Mouse (Mus musculus): ENCODE measurements around the gene Glrp1. TPM values are rescaled to one million over a fixed set of nuclear protein-coding genes. Genes with fewer than 3 reads are reported as not detected.
A peak's percentile ranks its signal among the peaks of the same experiment; 100 is the strongest.

Glrp1 gene
- polyA plus RNA-seq, 1 experiment, result 5.0 TPM

- no peak for TF ChIP-seq REST (IDR thresholded peaks at IDR 0.05; ENCODE audit: insufficient read depth, insufficient read length)
- no peak for TF ChIP-seq CEBPB (IDR thresholded peaks at IDR 0.05; ENCODE audit: insufficient read depth, poor library complexity, severe bottlenecking)
- TF ChIP-seq TCF12 (IDR thresholded peaks at IDR 0.05; ENCODE audit: insufficient read depth, poor library complexity, severe bottlenecking), result no peak
- TF ChIP-seq MYOG (IDR thresholded peaks at IDR 0.05; ENCODE audit: control insufficient read depth in 1 of 3, insufficient read depth in 1 of 3, insufficient read length in 2 of 3, low read depth in 2 of 3), result no peak
- TF ChIP-seq SRF (IDR thresholded peaks at IDR 0.05; ENCODE audit: control insufficient read depth, insufficient read length, low read depth), result no peak
- TF ChIP-seq MAX (IDR thresholded peaks at IDR 0.05; ENCODE audit: low read depth), result no peak
- TF ChIP-seq E2F4 (IDR thresholded peaks at IDR 0.05; ENCODE audit: insufficient read depth), result no peak
- no peak for TF ChIP-seq POLR2A (IDR thresholded peaks at IDR 0.05; ENCODE audit: insufficient read length, low read depth)
- TF ChIP-seq POLR2AphosphoS2 (IDR thresholded peaks at IDR 0.05; ENCODE audit: insufficient read length, low read depth), result no peak
- no peak for TF ChIP-seq TCF3 (IDR thresholded peaks at IDR 0.05; ENCODE audit: insufficient read length, low read depth)
- no peak for TF ChIP-seq MYOD1 (IDR thresholded peaks at IDR 0.05; ENCODE audit: control insufficient read depth in 1 of 3, insufficient read length in 2 of 3, low read depth in 2 of 3)
- TF ChIP-seq USF1 (IDR thresholded peaks at IDR 0.05; ENCODE audit: low read depth), result no peak
- Histone ChIP-seq H3ac (ENCODE audit: control insufficient read depth, insufficient read length) (no peak overlapping the region), H3K4me3 (no peak overlapping the region), H3K27me3 (ENCODE audit: control insufficient read depth, insufficient read depth, insufficient read length) (no peaks in the 10 kb centered on the region), H3K79me2 (ENCODE audit: control insufficient read depth, insufficient read depth) (no peaks in the 10 kb centered on the region), H3K4me2 (ENCODE audit: low read depth) (no peak overlapping the region), H3K36me3 (ENCODE audit: control insufficient read depth, insufficient read depth) (no peaks in the 10 kb centered on the region)
Observed at GRCm38 (mm10) chr1:88521170-88521747, 11.4 kb upstream of the Glrp1 start.

- H3ac ChIP-seq (ENCODE audit: control insufficient read depth, insufficient read length), result no peak overlapping the region
- H3K27me3 ChIP-seq (ENCODE audit: control insufficient read depth, insufficient read depth, insufficient read length), result no peaks in the 10 kb centered on the region
- no peak for TF ChIP-seq POLR2A (IDR thresholded peaks at IDR 0.05; ENCODE audit: insufficient read length, low read depth)
- TF ChIP-seq POLR2AphosphoS2 (IDR thresholded peaks at IDR 0.05; ENCODE audit: insufficient read length, low read depth), result no peak
- TF ChIP-seq TCF12 (IDR thresholded peaks at IDR 0.05; ENCODE audit: insufficient read depth, poor library complexity, severe bottlenecking), result no peak
- TF ChIP-seq SRF (IDR thresholded peaks at IDR 0.05; ENCODE audit: control insufficient read depth, insufficient read length, low read depth), result no peak
- no peak for TF ChIP-seq REST (IDR thresholded peaks at IDR 0.05; ENCODE audit: insufficient read depth, insufficient read length)
- no peak for TF ChIP-seq USF1 (IDR thresholded peaks at IDR 0.05; ENCODE audit: low read depth)
- no peak for TF ChIP-seq MYOD1 (IDR thresholded peaks at IDR 0.05; ENCODE audit: control insufficient read depth in 1 of 3, insufficient read length in 2 of 3, low read depth in 2 of 3)
- TF ChIP-seq MAX (IDR thresholded peaks at IDR 0.05; ENCODE audit: low read depth), result no peak
- TF ChIP-seq CEBPB (IDR thresholded peaks at IDR 0.05; ENCODE audit: insufficient read depth, poor library complexity, severe bottlenecking), result no peak
- TF ChIP-seq E2F4 (IDR thresholded peaks at IDR 0.05; ENCODE audit: insufficient read depth), result no peak
- no peaks in the 10 kb centered on the region for H3K79me2 ChIP-seq (ENCODE audit: control insufficient read depth, insufficient read depth)
- no peaks in the 10 kb centered on the region for H3K36me3 ChIP-seq (ENCODE audit: control insufficient read depth, insufficient read depth)
- no peak overlapping the region for H3K4me2 ChIP-seq (ENCODE audit: low read depth)
- no peak overlapping the region for H3K4me3 ChIP-seq
Observed at GRCm38 (mm10) chr1:88513613-88514012, 3.7 kb upstream of the Glrp1 start.

- Histone ChIP-seq H3K27me3 (ENCODE audit: control insufficient read depth, insufficient read depth, insufficient read length) (no peaks in the 10 kb centered on the region), H3ac (ENCODE audit: control insufficient read depth, insufficient read length) (no peak overlapping the region), H3K36me3 (ENCODE audit: control insufficient read depth, insufficient read depth) (no peaks in the 10 kb centered on the region), H3K4me3 (no peak overlapping the region), H3K79me2 (ENCODE audit: control insufficient read depth, insufficient read depth) (no peaks in the 10 kb centered on the region), H3K4me2 (ENCODE audit: low read depth) (peak overlapping the region; percentile 66)
- no peak for TF ChIP-seq MYOD1 (IDR thresholded peaks at IDR 0.05; ENCODE audit: control insufficient read depth in 1 of 3, insufficient read length in 2 of 3, low read depth in 2 of 3)
- no peak for TF ChIP-seq CEBPB (IDR thresholded peaks at IDR 0.05; ENCODE audit: insufficient read depth, poor library complexity, severe bottlenecking)
- TF ChIP-seq POLR2A (IDR thresholded peaks at IDR 0.05; ENCODE audit: insufficient read length, low read depth), result no peak
- TF ChIP-seq MAX (IDR thresholded peaks at IDR 0.05; ENCODE audit: low read depth), result no peak
- no peak for TF ChIP-seq POLR2AphosphoS2 (IDR thresholded peaks at IDR 0.05; ENCODE audit: insufficient read length, low read depth)
- TF ChIP-seq USF1 (IDR thresholded peaks at IDR 0.05; ENCODE audit: low read depth), result no peak
- TF ChIP-seq E2F4 (IDR thresholded peaks at IDR 0.05; ENCODE audit: insufficient read depth), result no peak
- TF ChIP-seq REST (IDR thresholded peaks at IDR 0.05; ENCODE audit: insufficient read depth, insufficient read length), result no peak
- TF ChIP-seq SRF (IDR thresholded peaks at IDR 0.05; ENCODE audit: control insufficient read depth, insufficient read length, low read depth), result no peak
- TF ChIP-seq MYOG (IDR thresholded peaks at IDR 0.05; ENCODE audit: control insufficient read depth in 1 of 3, insufficient read depth in 1 of 3, insufficient read length in 2 of 3, low read depth in 2 of 3), result no peak
- TF ChIP-seq TCF3 (IDR thresholded peaks at IDR 0.05; ENCODE audit: insufficient read length, low read depth), result no peak
- no peak for TF ChIP-seq TCF12 (IDR thresholded peaks at IDR 0.05; ENCODE audit: insufficient read depth, poor library complexity, severe bottlenecking)
Observed at GRCm38 (mm10) chr1:88507886-88508285, 2.0 kb downstream of the Glrp1 start.

DNA sequence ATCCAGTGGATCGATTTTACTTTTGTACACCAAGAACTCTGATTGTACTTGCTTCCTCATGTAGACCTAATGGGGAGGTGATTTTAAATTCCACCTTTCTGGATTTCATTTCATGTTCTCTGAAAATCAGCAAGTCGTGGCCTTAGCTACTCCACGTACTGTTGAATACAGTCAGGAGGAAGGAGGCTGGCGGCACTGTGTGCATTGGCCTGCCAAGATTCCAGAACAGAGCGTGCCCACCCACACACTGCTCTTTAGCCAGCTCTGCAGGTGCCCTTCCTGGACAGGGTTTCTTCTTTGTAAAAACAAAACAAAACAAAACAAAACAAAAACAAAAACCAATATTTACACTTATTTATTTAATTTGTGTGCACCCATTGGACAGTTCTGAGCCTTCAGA lies 2.7 kb downstream of the Glrp1 start:
- H3K36me3 ChIP-seq (ENCODE audit: control insufficient read depth, insufficient read depth), result no peaks in the 10 kb centered on the region
- TF ChIP-seq USF1 (IDR thresholded peaks at IDR 0.05; ENCODE audit: low read depth), result no peak
- no peak for TF ChIP-seq POLR2A (IDR thresholded peaks at IDR 0.05; ENCODE audit: insufficient read length, low read depth)
- no peak for TF ChIP-seq MYOD1 (IDR thresholded peaks at IDR 0.05; ENCODE audit: control insufficient read depth in 1 of 3, insufficient read length in 2 of 3, low read depth in 2 of 3)
- TF ChIP-seq TCF12 (IDR thresholded peaks at IDR 0.05; ENCODE audit: insufficient read depth, poor library complexity, severe bottlenecking), result no peak
- no peak for TF ChIP-seq MYOG (IDR thresholded peaks at IDR 0.05; ENCODE audit: control insufficient read depth in 1 of 3, insufficient read depth in 1 of 3, insufficient read length in 2 of 3, low read depth in 2 of 3)
- TF ChIP-seq MAX (IDR thresholded peaks at IDR 0.05; ENCODE audit: low read depth), result no peak
- TF ChIP-seq CEBPB (IDR thresholded peaks at IDR 0.05; ENCODE audit: insufficient read depth, poor library complexity, severe bottlenecking), result no peak
- TF ChIP-seq E2F4 (IDR thresholded peaks at IDR 0.05; ENCODE audit: insufficient read depth), result no peak
- TF ChIP-seq REST (IDR thresholded peaks at IDR 0.05; ENCODE audit: insufficient read depth, insufficient read length), result no peak
- H3K79me2 ChIP-seq (ENCODE audit: control insufficient read depth, insufficient read depth), result no peaks in the 10 kb centered on the region
- no peak overlapping the region for H3K4me2 ChIP-seq (ENCODE audit: low read depth)
- H3ac ChIP-seq (ENCODE audit: control insufficient read depth, insufficient read length), result no peak overlapping the region
- no peak overlapping the region for H3K4me3 ChIP-seq
- H3K27me3 ChIP-seq (ENCODE audit: control insufficient read depth, insufficient read depth, insufficient read length), result no peaks in the 10 kb centered on the region
